Mouse (Mus musculus) stomach, embryonic 14.5 days (tissue): ENCODE measurements around the gene Hoxc9. TPM values are rescaled to one million over a fixed set of nuclear protein-coding genes. Genes with fewer than 3 reads are reported as not detected.

Experiments
- ATAC-seq: fragments of 200-750 bp; cut with Nextera tagmentation; 2 replicates; pipeline ENCODE4 v1.8.0; 2017; ENCODE audit warnings: low read depth, moderate TSS enrichment; ENCODE audit not compliant: insufficient number of reproducible peaks, insufficient read depth, low FRiP score
- H3K27ac ChIP-seq: fragments of 300-500 bp; sonication (generic); 2 replicates; pipeline ENCODE4 v1.5.1; 2014; ENCODE audit warnings: mild to moderate bottlenecking, low read length, moderate library complexity, mixed read lengths
- H3K27me3 ChIP-seq: fragments of 300-500 bp; sonication (generic); 2 replicates; pipeline ENCODE4 v1.6.1; 2014; ENCODE audit warnings: low read length, control low read depth, mixed read lengths; ENCODE audit not compliant: control insufficient read depth, insufficient read depth
- H3K36me3 ChIP-seq: fragments of 300-500 bp; sonication (generic); 2 replicates; pipeline ENCODE4 v1.6.1; 2014; ENCODE audit warnings: mild to moderate bottlenecking, control low read depth, low read length, moderate library complexity, mixed read lengths; ENCODE audit not compliant: control insufficient read depth, insufficient read depth
- H3K4me1 ChIP-seq: fragments of 300-500 bp; sonication (generic); 2 replicates; pipeline ENCODE4 v1.6.1; 2014; ENCODE audit warnings: low read length, control low read depth, mixed read lengths; ENCODE audit not compliant: control insufficient read depth, insufficient read depth
- H3K4me2 ChIP-seq: fragments of 300-500 bp; sonication (generic); replicated peaks from 2 replicates; pipeline ENCODE4 v1.6.1; 2014; ENCODE audit warnings: low read depth, low read length, control low read depth
- H3K4me3 ChIP-seq: fragments of 300-500 bp; sonication (generic); 2 replicates; pipeline ENCODE4 v1.5.1; 2014; ENCODE audit warnings: low read depth, low read length, control low read depth
- H3K9ac ChIP-seq: fragments of 300-500 bp; sonication (generic); replicated peaks from 2 replicates; pipeline ENCODE4 v1.6.1; 2014; ENCODE audit warnings: low read depth, mild to moderate bottlenecking, control low read depth, low read length, moderate library complexity, mixed read lengths
- H3K9me3 ChIP-seq: fragments of 300-500 bp; sonication (generic); 2 replicates; pipeline ENCODE4 v1.6.1; 2016; ENCODE audit warnings: low read depth, low read length, control low read depth; ENCODE audit not compliant: control insufficient read depth
- WGBS: fragments of 180-500 bp; shearing (Covaris S2); extraction: QIAGEN DNeasy Blood & Tissue Kit; methylation state at CpG from one replicate; pipeline ENCODE4 v1.1.7; 2014; 5-methylcytosine and 5-hydroxymethylcytosine counted together
- polyA plus RNA-seq: library from polyadenylated mRNA; unstranded; fragments of >200 nt; fragmentation: Nextera tagmentation; extraction: Ambion mirVana; gene quantifications from 2 replicates; pipeline ENCODE4 v1.2.1, GENCODE M21; 2014

The Hoxc9 gene
- not detected in 2 replicates for polyA plus RNA-seq

- Histone ChIP-seq H3K27ac (no peak within 1 kb of the TSS), H3K4me3 (no peak within 1 kb of the TSS; the same call in 1 of the 2 replicates), H3K27me3 (peaks cover 86% of the 10 kb centered on the region), H3K9me3 (no peaks in the 10 kb centered on the region), H3K36me3 (no peaks in the 10 kb centered on the region), H3K4me2 (no peak within 1 kb of the TSS), H3K4me1 (no peaks in the 10 kb centered on the region), H3K9ac (no peak within 1 kb of the TSS)
- no peak for ATAC-seq
- WGBS: 2% methylated on average over 12 of the region's 20 CpGs
Observed at GRCm38 (mm10) chr15:102976171-102976570, at the start of gene Hoxc9. Hoxc9 (plus strand) TSS chr15:102976439.

GRCm38 (mm10) chr15:102927032-102927645, 49.1 kb upstream of the Hoxc9 start:
- ATAC-seq: no peak
- H3K9ac ChIP-seq: no peak overlapping the region
- peaks cover 94% of the 10 kb centered on the region for H3K27me3 ChIP-seq
- no peak overlapping the region for H3K4me2 ChIP-seq
- H3K4me3 ChIP-seq: no peak overlapping the region
- no peaks in the 10 kb centered on the region for H3K9me3 ChIP-seq
- H3K36me3 ChIP-seq: no peaks in the 10 kb centered on the region
- 1% methylated on average over 40 of the region's 40 CpGs for WGBS
- H3K27ac ChIP-seq: no peak overlapping the region
- H3K4me1 ChIP-seq: no peaks in the 10 kb centered on the region

- WGBS: 2% methylated on average over 23 of the region's 23 CpGs
- ATAC-seq: no peak
- no peak overlapping the region for H3K27ac ChIP-seq
- H3K4me2 ChIP-seq: no peak overlapping the region
- H3K36me3 ChIP-seq: no peaks in the 10 kb centered on the region
- no peaks in the 10 kb centered on the region for H3K9me3 ChIP-seq
- H3K9ac ChIP-seq: no peak overlapping the region
- peaks cover 100% of the 10 kb centered on the region for H3K27me3 ChIP-seq
- H3K4me3 ChIP-seq: no peak overlapping the region
- H3K4me1 ChIP-seq: no peaks in the 10 kb centered on the region
Observed at GRCm38 (mm10) chr15:102931706-102932358, 44.4 kb upstream of the Hoxc9 start.

GRCm38 (mm10) chr15:102934438-102934837, 41.8 kb upstream of the Hoxc9 start:
- H3K4me1 ChIP-seq: no peaks in the 10 kb centered on the region
- no peaks in the 10 kb centered on the region for H3K9me3 ChIP-seq
- no peak overlapping the region for H3K27ac ChIP-seq
- ATAC-seq: no peak
- 2% methylated on average over 12 of the region's 12 CpGs for WGBS
- H3K27me3 ChIP-seq: peaks cover 96% of the 10 kb centered on the region
- H3K9ac ChIP-seq: no peak overlapping the region
- no peak overlapping the region for H3K4me3 ChIP-seq
- no peak overlapping the region for H3K4me2 ChIP-seq
- no peaks in the 10 kb centered on the region for H3K36me3 ChIP-seq

GRCm38 (mm10) chr15:102934897-102935296, 41.3 kb upstream of the Hoxc9 start:
- Histone ChIP-seq H3K9ac (no peak overlapping the region), H3K4me2 (no peak overlapping the region), H3K36me3 (no peaks in the 10 kb centered on the region), H3K27ac (no peak overlapping the region), H3K4me3 (no peak overlapping the region), H3K27me3 (peaks cover 96% of the 10 kb centered on the region), H3K4me1 (no peaks in the 10 kb centered on the region), H3K9me3 (no peaks in the 10 kb centered on the region)
- WGBS: under 1% methylated on average over 27 of the region's 27 CpGs
- ATAC-seq: no peak

GRCm38 (mm10) chr15:102936279-102936972, 39.8 kb upstream of the Hoxc9 start, which contains the start of gene Hoxc12:
Hoxc12 (plus strand) TSS chr15:102936757.
- ATAC-seq: no peak
- Histone ChIP-seq H3K4me3 (no peak within 1 kb of the TSS), H3K36me3 (no peaks in the 10 kb centered on the region), H3K9ac (no peak within 1 kb of the TSS), H3K27ac (no peak within 1 kb of the TSS), H3K4me1 (no peaks in the 10 kb centered on the region), H3K4me2 (no peak within 1 kb of the TSS), H3K27me3 (peaks cover 96% of the 10 kb centered on the region), H3K9me3 (no peaks in the 10 kb centered on the region)
- WGBS: 2% methylated on average over 30 of the region's 31 CpGs

GRCm38 (mm10) chr15:102937036-102937666, 39.1 kb upstream of the Hoxc9 start:
- Histone ChIP-seq H3K9me3 (no peaks in the 10 kb centered on the region), H3K36me3 (no peaks in the 10 kb centered on the region), H3K27me3 (peaks cover 96% of the 10 kb centered on the region), H3K4me3 (no peak overlapping the region), H3K9ac (no peak overlapping the region), H3K4me1 (no peaks in the 10 kb centered on the region), H3K4me2 (no peak overlapping the region), H3K27ac (no peak overlapping the region)
- no peak for ATAC-seq
- WGBS: 2% methylated on average over 50 of the region's 50 CpGs
